Mouse (Mus musculus) lung, postnatal 0 days (tissue): ENCODE measurements around the gene 2610318N02Rik.

Experiments used
- CTCF ChIP-seq: IDR thresholded peaks from 2 replicates; pipeline ENCODE4 v1.5.1; 2016; ENCODE audit warnings: antibody characterized with exemption, mild to moderate bottlenecking
- EP300 ChIP-seq: IDR thresholded peaks from 2 replicates; pipeline ENCODE4 v1.6.1; 2016; ENCODE audit warnings: antibody characterized with exemption, mild to moderate bottlenecking, control low read depth

- TF ChIP-seq CTCF (peak; percentile 60), EP300 (no peak)
Observed at GRCm38 (mm10) chr16:17132089-17132905, 7.3 kb upstream of the 2610318N02Rik start, which contains the start of gene Sdf2l1.
